Mouse (Mus musculus): ENCODE data around the gene Gm20388.
"Not testable (repeated sequence)": the region's sequence is repeated elsewhere in the genome, so short reads cannot be mapped to it uniquely, and the experiment has no call there.

Gene Gm20388

GRCm38 (mm10) chr8:123504591-123505195 lies 3594.1 kb downstream of the Gm20388 start:
- DNase-seq (ENCODE audit: low spot score): no peak

GRCm38 (mm10) chr8:123505267-123505666 lies 3594.6 kb downstream of the Gm20388 start:
- no peak for DNase-seq (ENCODE audit: low spot score)

GRCm38 (mm10) chr8:123505695-123506094 lies 3595.1 kb downstream of the Gm20388 start:
- DNase-seq (ENCODE audit: low spot score): no peak

GRCm38 (mm10) chr8:123507153-123507552 lies 3596.5 kb downstream of the Gm20388 start:
- no peak for DNase-seq (ENCODE audit: low spot score)

GRCm38 (mm10) chr8:123510819-123511218 lies 3600.2 kb downstream of the Gm20388 start:
- no peak for DNase-seq (ENCODE audit: low spot score)

- DNase-seq (ENCODE audit: low spot score): no peak
Measured at GRCm38 (mm10) chr8:123514136-123514535, 3603.5 kb downstream of the Gm20388 start.

- peak; percentile 38 for DNase-seq (ENCODE audit: low spot score)
Measured at GRCm38 (mm10) chr8:123514781-123515539, 3604.3 kb downstream of the Gm20388 start, which contains the start of gene Dbndd1. Dbndd1 (minus strand) TSS chr8:123515463.

GRCm38 (mm10) chr8:123515540-123515897 lies 3604.9 kb downstream of the Gm20388 start:
- DNase-seq (ENCODE audit: low spot score): no peak

GRCm38 (mm10) chr8:123516596-123516995 lies 3606.0 kb downstream of the Gm20388 start:
- DNase-seq (ENCODE audit: low spot score): no peak

- no peak for DNase-seq (ENCODE audit: low spot score)
Measured at GRCm38 (mm10) chr8:123518172-123518571, 3607.5 kb downstream of the Gm20388 start.

GRCm38 (mm10) chr8:123518667-123519066 lies 3608.0 kb downstream of the Gm20388 start, which contains the start of gene Gas8:
Gas8 (plus strand) TSS chr8:123518834.
- peak; percentile 72 for DNase-seq (ENCODE audit: low spot score)

GRCm38 (mm10) chr8:123520048-123520447 lies 3609.4 kb downstream of the Gm20388 start:
- DNase-seq (ENCODE audit: low spot score): not testable (repeated sequence)

GRCm38 (mm10) chr8:123527720-123528489 lies 3617.3 kb downstream of the Gm20388 start:
- DNase-seq (ENCODE audit: low spot score): no peak

- no peak for DNase-seq (ENCODE audit: low spot score)
Measured at GRCm38 (mm10) chr8:123536242-123536989, 3625.8 kb downstream of the Gm20388 start.

GRCm38 (mm10) chr8:123536990-123537380 lies 3626.3 kb downstream of the Gm20388 start:
- DNase-seq (ENCODE audit: low spot score): no peak

GRCm38 (mm10) chr8:123537641-123538040 lies 3627.0 kb downstream of the Gm20388 start:
- DNase-seq (ENCODE audit: low spot score): not testable (repeated sequence)

- not testable (repeated sequence) for DNase-seq (ENCODE audit: low spot score)
Measured at GRCm38 (mm10) chr8:123564221-123564620, 3653.6 kb downstream of the Gm20388 start.

- DNase-seq (ENCODE audit: low spot score): peak; percentile 8
Measured at GRCm38 (mm10) chr8:123575386-123575785, 3664.7 kb downstream of the Gm20388 start.

GRCm38 (mm10) chr8:123600666-123601172 lies 3690.1 kb downstream of the Gm20388 start:
- peak; percentile 4 for DNase-seq (ENCODE audit: low spot score)

GRCm38 (mm10) chr8:123601457-123601856 lies 3690.8 kb downstream of the Gm20388 start:
- DNase-seq (ENCODE audit: low spot score): not testable (repeated sequence)

- DNase-seq (ENCODE audit: low spot score): not testable (repeated sequence)
Measured at GRCm38 (mm10) chr8:123612652-123613051, 3702.0 kb downstream of the Gm20388 start.

- DNase-seq (ENCODE audit: low spot score): not testable (repeated sequence)
Measured at GRCm38 (mm10) chr8:123623523-123623922, 3712.9 kb downstream of the Gm20388 start.

Measured in urinary bladder, postnatal 25 days (tissue).